Mouse (Mus musculus): ENCODE measurements around the gene Slc35g1. TPM values are rescaled to one million over a fixed set of nuclear protein-coding genes. Genes with fewer than 3 reads are reported as not detected.
"Not testable (repeated sequence)": the region's sequence is repeated elsewhere in the genome, so short reads cannot be mapped to it uniquely, and the experiment has no call there.

Slc35g1 gene
- total RNA-seq, 2 experiments from 2014 or later: 1.6 to 1.9 TPM

DNA sequence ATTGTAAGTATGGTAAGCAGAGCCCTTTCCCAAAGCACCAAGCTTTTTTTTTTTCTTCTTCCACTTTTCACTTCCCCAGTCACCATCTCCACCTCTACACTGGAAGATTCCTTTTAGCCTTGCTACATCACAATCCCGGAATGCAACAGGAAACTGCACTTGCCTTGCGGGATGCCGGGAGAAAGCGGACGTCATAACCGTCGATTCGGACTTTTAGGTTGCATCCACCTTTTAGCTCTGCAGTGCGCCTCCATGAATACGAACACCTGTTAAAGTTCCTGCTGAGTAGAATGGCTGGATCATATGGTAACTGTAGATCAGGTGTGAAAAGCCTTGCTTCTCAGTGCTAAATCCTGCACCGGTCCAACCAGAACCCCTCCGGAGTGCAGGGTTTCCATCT lies 12.0 kb upstream of the Slc35g1 start:
- DNase-seq: no peak
- intact Hi-C loops (cut with DNase I): no loop called here

DNA sequence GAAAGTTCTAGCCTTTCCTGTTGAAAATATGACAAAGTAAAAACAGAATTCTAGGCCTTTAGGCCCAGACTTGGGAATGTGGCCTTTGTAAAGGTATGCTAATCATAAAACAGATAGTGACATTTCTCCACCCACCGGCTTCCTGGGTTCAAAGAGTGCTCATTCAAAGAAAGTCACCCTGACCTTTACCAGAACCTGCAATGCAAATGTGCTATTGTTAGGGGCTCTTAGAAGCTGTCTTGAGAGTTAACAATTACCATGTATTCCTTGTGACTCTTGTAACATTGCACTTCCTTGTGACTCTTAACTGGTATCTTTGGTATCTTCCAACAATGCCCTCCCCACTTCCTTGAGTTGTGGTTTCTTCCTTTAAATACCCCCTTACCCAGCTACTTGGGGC lies 8.8 kb upstream of the Slc35g1 start:
- intact Hi-C loops (cut with DNase I); DNase-seq: not testable (repeated sequence)

DNA sequence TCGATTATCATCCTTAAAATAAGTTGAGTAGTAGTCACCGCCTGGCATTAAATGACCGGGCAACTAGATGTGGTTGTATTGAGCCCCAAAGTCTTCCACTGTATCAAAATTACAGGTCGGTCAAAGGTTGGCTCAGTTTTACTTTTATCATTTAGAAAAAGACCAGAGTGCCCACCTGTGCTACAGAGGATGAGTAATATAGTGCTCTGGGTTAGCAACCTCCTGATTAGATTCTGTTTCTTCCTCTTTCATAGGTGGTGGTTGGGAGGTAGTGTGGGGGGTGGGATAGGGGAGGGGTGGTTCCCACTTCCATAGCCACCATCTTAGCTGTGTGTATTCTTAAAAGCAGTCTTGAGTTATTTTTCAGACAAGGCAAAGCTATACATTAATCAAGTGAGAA lies 7.9 kb upstream of the Slc35g1 start:
- intact Hi-C loops (cut with DNase I): no loop called here
- no peak for DNase-seq

DNA sequence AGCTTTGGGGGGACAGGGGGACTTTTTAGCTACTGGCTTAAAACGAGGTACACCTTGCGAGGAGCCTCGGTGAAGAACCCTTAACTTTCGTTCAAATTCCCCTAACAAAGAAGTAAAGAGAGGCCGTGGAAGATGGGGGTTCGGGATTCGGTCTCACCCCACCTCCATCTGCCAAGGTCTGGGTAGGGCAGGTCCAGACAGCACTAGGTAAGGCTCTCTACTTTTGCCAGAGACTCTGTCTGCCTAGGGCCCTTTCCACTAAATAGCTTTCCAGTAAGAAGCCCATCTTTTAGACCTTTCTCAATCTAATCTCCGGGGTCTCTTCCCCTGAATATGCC lies 822 bp downstream of the Slc35g1 start:
- DNase-seq: no peak
- intact Hi-C loops (cut with DNase I): no loop called here

DNA sequence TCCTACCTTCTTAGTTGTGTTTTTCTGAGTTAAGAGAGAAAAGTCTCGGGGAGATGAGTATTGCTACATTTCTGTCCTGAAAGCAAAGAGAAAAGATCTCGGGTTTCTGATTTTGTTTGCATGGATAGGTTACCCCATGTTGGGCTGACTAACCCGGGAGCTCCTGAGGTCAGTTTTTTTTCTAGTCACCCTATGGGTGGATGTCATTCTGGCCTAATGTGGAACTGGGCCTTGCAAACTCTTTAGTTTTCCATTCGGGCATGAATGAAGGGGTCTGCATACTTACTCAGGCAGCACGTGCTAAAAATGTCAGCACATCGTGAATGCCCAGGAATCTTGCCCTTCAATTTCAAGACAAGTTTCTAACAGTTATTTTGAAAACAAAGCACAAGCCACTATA lies 1.2 kb downstream of the Slc35g1 start:
- intact Hi-C loops (cut with DNase I): no loop called here

DNA sequence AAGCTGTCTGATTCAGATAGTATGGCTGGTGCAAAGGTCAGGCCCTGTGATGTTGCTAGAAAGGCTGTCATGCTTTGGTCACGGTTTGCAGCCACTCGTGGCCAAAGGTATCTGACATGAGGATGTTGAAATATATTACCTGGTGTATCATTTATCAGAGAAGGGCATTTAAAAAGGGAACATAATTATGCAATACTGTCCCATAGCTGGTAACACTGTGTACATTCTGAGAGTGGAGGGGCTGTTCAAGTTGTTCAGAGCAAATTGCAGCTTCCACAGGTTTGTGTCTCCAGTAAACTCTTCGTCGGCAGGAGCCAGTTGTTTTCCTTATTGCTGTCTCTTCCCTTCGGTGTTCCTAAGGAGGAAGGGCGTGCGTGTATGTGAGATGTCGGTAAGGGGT lies 3.2 kb downstream of the Slc35g1 start:
- DNase-seq: no peak
- intact Hi-C loops (cut with DNase I): no loop called here

More for the DNA sequence above, 1.2 kb downstream of the Slc35g1 start:
- no peak for DNase-seq

DNA sequence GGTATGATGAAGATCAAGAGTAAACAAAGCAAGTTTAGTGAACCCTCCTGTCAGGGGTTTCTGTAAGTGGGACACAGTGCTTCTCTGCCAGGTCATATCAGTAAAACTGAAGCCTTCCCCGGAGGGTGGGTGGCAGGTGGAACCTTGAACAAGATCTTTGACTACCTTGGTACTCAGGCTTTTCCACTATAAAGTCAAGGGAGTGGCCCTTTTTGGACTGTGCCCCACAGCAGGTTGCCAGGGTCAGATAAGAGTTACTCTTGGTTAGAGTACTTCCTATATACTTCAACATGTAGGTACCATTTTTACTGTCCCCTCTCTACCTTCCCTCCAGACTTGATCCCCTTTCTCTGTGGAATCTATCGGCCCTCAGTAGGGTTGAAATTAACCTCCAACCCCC lies 5.1 kb downstream of the Slc35g1 start:
- no peak for DNase-seq
- intact Hi-C loops (cut with DNase I): no loop called here

DNA sequence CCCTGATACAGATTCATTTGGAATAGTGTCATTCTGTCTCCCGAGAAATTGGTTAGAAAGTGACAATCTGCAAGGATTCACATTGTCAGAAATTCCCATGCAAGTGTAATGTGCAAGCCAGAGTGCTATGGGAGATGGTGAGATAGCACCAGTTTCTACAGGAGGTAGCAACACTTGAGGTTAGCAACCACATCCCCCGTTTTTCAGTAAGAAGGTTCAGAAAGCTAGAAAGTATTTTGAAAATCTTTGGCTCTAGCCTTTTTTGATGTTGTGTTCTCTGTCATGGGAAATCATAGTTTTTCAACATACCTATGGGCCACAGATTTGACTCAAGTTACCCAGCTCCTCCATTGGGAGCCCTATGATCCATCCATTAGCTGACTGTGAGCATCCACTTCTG lies 5.6 kb downstream of the Slc35g1 start:
- intact Hi-C loops (cut with DNase I): no loop called here
- DNase-seq: no peak

DNA sequence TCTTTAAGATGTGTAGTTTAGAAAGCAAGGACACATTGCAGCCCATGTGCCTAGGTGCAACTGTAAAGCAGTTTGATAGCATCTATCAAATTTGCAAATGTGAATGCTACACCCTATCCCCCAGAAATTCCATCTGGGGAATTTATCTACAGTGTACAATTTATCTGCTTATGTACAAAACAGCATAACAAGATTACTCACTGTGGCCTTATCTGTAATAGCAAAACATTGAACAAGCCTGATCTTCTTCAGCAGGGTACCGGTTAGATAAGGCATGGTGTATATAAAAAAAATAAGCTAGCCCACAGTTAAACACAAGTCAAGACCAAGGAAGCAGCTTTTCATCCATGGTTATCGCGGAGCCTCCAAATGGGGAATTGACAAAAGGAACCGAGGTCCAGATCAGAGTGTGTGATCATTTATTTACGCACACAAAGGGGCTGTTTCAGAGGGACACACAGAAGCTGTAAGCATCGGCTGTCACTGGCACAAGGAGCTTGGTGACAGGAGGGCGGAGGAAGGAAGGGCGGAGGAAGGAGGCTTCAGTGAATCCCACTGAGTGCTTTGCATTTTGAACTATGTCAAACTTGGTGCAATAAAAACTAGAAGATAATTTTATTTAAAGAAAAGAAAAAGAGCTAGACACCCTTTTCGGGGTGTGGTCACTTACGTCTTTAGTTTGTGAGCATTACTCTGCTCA lies 14.7 kb downstream of the Slc35g1 start:
- DNase-seq: no peak
- intact Hi-C loops (cut with DNase I): no loop called here

DNA sequence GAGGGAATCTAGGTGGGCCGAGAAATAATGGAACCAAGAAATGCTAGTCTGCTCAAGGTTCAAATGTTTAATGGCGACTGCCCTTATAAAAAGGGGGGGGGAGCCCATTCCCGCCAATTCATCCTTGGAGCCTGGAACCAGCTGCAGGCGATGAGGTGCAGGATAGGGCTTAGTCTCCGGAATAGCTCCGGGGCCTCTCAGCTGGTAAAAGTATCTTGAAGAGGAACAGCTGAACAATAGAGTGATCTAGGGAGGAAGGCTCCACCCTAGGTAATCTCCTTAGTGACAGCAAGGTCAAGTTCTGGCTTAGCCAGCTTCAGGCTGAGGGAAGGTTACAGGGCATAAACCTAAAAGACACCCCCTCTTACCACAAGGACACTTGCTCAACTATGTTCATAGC lies 18.1 kb downstream of the Slc35g1 start:
- no peak for DNase-seq
- intact Hi-C loops (cut with DNase I): no loop called here

DNA sequence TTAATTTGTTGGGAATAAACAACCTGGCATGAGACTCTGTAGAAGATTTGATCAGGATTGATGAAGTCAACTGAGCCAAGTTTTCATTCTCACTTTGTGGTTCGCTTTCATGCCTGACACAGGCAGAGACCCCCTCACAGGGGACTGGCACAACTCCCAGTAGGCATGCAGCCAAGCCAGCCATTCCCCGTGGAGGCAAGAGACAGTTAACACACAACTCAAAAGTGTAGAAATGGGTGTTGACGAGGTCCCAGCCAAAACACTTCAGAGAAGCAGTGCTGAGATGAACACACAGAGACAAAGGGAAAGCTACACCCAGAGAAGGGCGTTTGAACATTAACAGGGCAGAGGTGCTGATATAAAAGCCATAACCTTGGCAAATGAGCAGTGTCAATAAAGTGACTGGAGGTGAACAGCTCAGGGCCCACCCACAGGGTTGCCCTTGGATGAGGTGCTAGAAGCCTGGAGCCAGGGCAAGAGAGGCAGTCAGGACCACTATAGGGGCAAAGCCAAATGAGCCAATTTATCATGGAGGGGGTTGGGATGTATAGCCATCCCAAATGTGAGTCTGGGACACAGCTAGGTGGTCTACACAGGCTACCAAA lies 23.1 kb downstream of the Slc35g1 start:
- DNase-seq: no peak
- intact Hi-C loops (cut with DNase I): no loop called here

DNA sequence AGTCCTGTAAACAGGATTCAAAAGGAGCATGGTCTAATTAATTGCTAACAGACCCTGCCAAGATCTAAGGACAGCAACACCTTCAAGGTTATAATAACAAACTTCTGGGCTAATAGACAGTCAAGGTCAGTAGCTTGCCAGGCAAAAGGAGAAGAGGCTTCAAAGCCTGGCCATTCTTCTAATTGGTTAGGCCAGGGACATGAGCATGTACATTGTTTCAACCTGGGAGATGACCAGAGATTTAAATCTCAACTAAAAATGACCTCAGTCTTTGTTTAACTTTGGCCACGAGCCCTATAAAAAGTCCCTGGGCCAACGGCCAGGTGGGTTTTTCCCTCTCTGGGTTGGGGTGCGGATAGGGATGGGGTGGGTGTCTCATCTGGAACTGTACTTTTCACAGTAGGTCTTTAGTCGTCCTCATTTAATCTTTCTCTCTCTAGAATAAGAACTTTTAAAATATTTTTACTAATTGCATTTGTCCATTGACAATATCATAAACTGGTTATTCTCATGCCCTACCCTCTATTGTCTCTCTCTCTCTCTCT lies 25.0 kb downstream of the Slc35g1 start:
- no peak for DNase-seq
- intact Hi-C loops (cut with DNase I): loop anchor here (5.0 kb wide), 1 partner anchor 496 kb away; no protein-coding TSS in a partner anchor

DNA sequence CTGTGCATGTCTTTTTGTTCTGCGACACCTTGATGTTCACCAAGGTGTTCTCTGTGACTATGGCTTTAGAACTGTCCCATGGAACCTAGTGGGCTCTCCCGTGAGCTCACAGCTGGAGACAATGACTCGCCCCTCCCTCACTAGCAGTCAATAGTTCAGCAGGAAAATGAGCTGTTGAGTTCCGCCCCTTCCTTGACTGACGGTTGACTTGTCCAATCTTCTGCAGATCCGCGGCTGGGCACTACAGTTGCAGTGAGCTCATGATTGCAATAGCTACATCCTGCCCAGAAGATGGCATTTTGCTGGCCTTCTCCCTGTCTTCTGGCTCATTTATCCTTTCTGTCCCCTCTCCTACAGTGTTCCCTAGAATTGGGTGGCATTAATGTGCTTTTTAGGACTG lies 25.7 kb downstream of the Slc35g1 start:
- DNase-seq: peak in 1 of 2 experiments; percentile 34
- intact Hi-C loops (cut with DNase I): loop anchor here (5.0 kb wide), 1 partner anchor 496 kb away; no protein-coding TSS in a partner anchor

DNA sequence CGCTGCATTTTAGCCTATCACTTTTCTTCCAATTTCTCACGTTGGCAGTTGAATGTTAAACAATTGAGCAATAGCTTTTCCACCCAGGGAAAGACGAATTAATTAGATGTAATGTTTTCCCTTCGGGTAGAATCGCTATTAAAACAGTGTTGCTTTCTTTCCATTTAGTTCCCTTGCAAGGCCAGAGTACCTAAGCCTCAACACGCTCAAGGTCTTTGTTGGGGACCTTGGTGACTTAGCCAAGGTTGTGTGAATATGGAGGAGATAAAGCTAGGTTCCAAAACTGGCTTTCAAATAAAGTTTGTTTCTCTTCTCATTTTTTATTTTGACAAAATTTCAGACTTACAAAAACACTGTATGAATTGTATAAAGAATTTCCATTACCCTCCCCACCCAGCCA lies 27.1 kb downstream of the Slc35g1 start:
- intact Hi-C loops (cut with DNase I): loop anchor here (5.0 kb wide), 1 partner anchor 494 kb away; no protein-coding TSS in a partner anchor
- DNase-seq: no peak

DNA sequence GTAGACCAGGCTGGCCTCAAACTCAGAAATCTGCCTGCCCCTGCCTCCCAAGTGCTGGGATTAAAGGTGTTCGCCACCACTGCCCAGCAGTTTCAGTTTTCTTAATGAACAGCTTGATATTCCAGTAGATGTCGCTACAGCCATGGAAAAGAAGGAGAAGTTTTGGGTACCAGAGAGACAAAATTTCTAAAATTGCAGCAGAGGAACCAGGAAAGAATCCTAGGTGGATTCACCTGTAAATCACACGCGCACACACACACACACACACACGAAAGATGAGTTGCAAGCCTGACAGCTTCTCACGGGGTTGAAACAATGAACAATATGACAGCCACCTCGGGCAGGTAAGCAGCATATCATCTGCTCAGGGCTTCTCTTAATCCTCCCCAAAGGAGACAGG lies 28.1 kb downstream of the Slc35g1 start:
- intact Hi-C loops (cut with DNase I): loop anchor here (2.0 to 5.0 kb wide), 3 partner anchors 351 to 493 kb away; partner anchors contain the start of gene Noc3l
- peak; percentile 41 to 67 for DNase-seq

DNA sequence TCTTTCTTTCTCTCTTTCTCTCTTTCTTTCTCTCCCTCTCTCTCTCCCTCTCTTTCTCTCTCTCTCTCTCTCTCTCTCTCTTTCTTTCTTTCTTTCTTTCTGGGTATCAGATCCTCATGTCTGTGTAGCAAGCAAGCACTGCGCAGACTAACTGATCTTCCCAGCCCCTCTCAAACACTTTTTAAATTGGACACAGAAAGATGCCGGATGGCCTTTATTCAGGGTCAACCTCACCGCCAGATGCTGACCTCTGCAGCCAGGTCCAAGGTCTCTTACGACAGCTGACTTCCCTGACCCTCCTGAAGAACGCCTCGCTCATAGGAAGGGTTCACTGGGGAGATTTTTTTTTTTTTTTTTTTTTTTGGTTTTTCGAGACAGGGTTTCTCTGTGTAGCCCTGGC lies 28.8 kb downstream of the Slc35g1 start:
- DNase-seq: no peak

DNA sequence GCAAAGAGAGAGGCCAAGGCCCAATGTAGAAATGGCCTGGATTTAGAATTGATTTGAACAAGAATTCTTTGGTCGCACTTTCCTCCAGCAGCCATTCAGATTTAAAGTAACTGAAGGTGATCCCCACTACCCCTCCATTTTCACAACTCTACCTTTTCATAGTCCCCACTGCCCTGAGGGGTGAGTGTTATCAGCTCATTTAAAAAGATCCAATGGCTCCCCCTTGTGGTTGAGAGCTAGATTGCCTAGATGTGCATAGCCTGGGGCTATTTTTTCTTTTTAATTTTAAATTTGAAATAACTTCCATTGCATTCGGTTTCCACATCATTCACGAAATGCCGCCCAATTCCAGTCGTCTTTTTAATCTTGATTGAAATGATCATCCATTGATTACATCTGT lies 33.5 kb downstream of the Slc35g1 start:
- peak in 1 of 2 experiments; percentile 41 for DNase-seq
- intact Hi-C loops (cut with DNase I): loop anchor here (5.0 kb wide), 1 partner anchor 278 kb away; no protein-coding TSS in a partner anchor

More for the DNA sequence above, 28.8 kb downstream of the Slc35g1 start:
- intact Hi-C loops (cut with DNase I): loop anchor here (2.0 to 5.0 kb wide), 3 partner anchors 350 to 493 kb away; partner anchors contain the start of gene Noc3l

DNA sequence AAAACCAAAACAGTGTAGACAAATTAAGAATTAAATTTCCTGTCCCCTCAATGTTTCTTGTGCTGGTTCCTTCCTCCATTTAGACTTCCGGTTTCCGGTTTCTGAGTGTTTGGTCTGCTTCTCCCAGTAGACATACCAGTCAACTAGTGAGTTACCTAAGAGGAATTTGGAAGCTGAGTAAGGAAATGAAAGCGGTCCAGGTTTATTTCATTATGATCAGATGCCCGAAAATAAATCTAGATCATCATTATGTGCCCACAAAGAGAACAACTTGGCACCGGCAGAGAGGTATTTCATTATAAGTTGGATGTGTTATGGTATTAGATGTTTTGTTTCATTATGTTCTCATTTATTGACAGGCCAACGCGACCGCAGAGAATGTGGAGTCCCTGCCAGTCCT lies 34.7 kb downstream of the Slc35g1 start:
- intact Hi-C loops (cut with DNase I): no loop called here
- DNase-seq: no peak

DNA sequence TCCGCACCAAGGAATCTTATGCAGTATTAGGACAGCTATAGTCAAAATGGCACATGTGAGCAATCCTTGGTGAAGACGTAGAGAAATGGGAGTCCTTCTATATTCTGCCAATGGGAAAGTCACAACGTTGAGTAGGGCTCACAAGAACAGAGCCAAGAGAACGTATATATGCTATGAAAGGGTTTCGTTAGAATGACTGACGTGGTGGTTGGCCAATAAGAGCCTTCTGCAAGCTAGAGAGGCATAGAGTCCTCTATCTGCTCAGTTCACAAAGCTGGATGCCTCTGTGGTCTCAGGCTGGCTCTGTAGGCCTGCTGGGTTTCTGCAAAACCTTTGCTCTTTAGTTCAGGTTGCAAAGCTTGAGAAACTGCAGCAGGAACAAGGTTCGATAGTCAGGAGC lies 35.5 kb downstream of the Slc35g1 start:
- intact Hi-C loops (cut with DNase I): no loop called here
- DNase-seq: no peak

DNA sequence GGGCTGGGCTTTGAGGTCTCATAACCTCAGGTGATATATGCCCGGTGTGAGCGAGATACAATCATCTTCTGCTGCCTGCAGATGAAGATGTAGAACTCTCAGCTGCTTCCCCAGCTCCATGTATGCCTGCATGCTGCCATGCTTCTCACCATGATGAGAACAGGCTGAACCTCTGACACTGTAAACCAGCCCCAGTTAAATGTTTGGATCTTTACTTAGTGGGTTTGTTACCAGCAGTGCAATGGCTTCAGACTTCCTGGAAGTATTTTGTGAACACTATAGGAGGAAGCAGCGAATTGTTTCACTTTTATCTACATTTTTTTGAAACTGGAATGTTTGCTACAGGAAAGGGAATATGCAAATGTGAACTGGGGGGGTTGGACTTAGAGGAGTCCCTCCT lies 36.2 kb downstream of the Slc35g1 start:
- intact Hi-C loops (cut with DNase I): no loop called here
- DNase-seq: no peak

DNA sequence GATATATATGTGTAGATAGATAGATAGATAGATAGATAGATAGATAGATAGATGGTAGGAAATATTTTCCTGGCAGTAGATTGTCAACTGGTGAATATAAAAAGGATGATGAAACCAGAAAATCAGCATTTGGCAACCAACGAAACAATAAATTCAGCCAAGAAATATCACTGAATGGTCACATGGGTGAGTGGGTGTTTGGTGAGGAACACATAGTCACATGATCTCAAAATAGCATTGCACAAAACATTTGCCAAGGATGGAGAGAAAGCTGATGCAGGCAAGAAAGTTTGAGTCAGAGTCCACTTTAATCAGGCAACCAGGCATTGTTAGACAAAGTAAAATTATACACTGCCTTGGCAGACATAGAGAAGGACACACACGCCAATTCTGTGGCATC lies 37.6 kb downstream of the Slc35g1 start:
- intact Hi-C loops (cut with DNase I): no loop called here
- peak in 1 of 2 experiments; percentile 9 for DNase-seq

DNA sequence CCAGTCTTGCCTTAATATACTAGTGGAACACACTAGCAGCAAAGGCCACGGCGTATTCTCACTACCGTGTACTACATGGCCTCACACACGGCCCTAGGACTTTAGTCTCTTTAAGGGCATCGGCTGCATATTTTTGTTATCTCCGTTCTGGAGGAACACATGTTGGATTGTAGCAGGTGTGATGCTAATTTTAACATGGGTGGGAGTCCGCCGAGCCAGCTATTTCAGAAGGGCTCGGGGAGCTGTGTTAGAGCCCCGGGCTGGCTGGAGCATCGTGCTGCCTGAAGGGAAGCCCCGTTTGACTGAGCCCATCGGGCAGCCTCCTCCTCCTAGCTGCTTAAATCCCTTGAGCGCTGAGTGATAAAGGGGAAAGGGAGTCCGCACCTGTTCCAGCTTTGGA lies 39.4 kb downstream of the Slc35g1 start:
- intact Hi-C loops (cut with DNase I): loop anchor here (5.0 kb wide), 1 partner anchor 37 kb away; no protein-coding TSS in a partner anchor
- peak; percentile 20 to 21 for DNase-seq

Measured in heart, postnatal 10 days (tissue).